Mouse (Mus musculus) gastrocnemius, postnatal 14 days (tissue): ENCODE results near the gene Utp4. TPM values are rescaled to one million over a fixed set of nuclear protein-coding genes. Genes with fewer than 3 reads are reported as not detected.

Experiments used
- DNase-seq: peaks from one replicate; pipeline ENCODE4 v3.0.0; 2021; ENCODE audit warnings: mixed read lengths
- intact Hi-C: fragments of 180-260 bp; cut with DNase I; formaldehyde crosslinking; loops from one replicate; pipeline ENCODE4 v1.15.1; 2025; ENCODE audit warnings: low total_unique reads
- total RNA-seq, 2 experiments: library from RNA; stranded (reverse); gene quantifications; 2 replicates each; pipeline ENCODE4 v1.2.3; 2021

Utp4 gene
- total RNA-seq, 2 experiments from 2014 or later, result 15.7 to 19.5 TPM

- no peak for DNase-seq
- intact Hi-C loops, result no loop called here
These were observed 78.5 kb downstream of the Utp4 start for GRCm38 (mm10) chr8:106971916-106972315.

Other genes with a start within 250 kb of the Utp4 start
- gene Tango6, start 210.6 kb upstream of the Utp4 start, total RNA-seq, result 1 to 10 TPM; 8.0 to 8.1 TPM
- 1 to 10 TPM; 1.3 to 2.3 TPM for gene Has3, start 23.4 kb upstream of the Utp4 start, total RNA-seq
- 10 to 100 TPM; 11.0 to 13.9 TPM for gene Sntb2, start 42.1 kb downstream of the Utp4 start, total RNA-seq
- 10 to 100 TPM; 50.6 to 51.1 TPM for gene Vps4a, start 137.6 kb downstream of the Utp4 start, total RNA-seq
- 10 to 100 TPM; 35.3 to 36.0 TPM for gene Pdf, start 155.0 kb downstream of the Utp4 start, total RNA-seq
- gene Cog8, start 163.1 kb downstream of the Utp4 start, total RNA-seq, result 10 to 100 TPM; 16.9 to 17.7 TPM
- gene Nip7, start 163.2 kb downstream of the Utp4 start, total RNA-seq, result 10 to 100 TPM; 18.3 to 24.7 TPM
- gene Tmed6, start 172.0 kb downstream of the Utp4 start, total RNA-seq, result not detected
- gene Terf2, start 202.9 kb downstream of the Utp4 start, total RNA-seq, result 10 to 100 TPM; 10.1 to 15.9 TPM